Mouse (Mus musculus): Measurements from ENCODE around the gene Arhgef25. TPM values are rescaled to one million over a fixed set of nuclear protein-coding genes. Genes with fewer than 3 reads are reported as not detected.

The Arhgef25 gene
- total RNA-seq, 2 experiments from 2014 or later = 8.9 to 10.1 TPM

DNA sequence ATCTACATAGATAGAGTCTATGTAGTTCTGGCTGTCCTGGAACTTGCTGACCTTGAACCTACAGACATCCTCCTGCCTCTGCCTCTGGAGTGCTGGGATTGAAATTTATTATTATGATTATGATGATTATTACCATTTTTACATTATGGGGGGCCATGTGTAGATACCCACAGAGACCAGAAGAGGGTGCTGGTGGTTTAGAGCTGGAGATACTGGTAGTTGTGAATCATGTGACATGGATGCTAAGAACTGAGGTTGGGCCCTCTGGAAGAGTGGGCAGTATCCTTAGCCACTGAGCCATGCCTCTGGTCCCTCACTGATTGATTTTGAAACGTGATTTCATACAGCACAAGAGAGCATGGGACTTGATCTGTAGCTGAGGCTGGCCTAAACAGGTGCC is 3.4 kb downstream of the Arhgef25 start:
- no peak for DNase-seq

DNA sequence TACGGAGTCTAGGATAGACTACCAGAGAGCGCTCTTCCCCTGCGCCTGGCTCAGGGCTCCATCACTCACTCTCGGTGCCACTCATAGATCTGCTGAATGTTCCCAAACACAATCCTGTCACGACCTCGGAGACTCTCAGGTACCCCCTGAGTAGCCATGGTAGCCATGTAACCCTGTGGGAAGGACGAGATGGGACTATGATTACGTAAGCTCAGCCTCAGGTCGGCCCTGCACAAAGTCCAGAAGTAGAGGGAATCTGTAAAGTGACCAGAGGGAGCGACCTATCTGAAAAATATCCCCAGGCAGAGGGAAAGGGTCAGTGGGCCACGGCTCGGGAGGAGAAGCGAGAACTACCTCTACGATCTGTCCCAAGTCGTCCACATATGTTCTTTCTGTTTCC is 4.4 kb downstream of the Arhgef25 start:
- DNase-seq = no peak

DNA sequence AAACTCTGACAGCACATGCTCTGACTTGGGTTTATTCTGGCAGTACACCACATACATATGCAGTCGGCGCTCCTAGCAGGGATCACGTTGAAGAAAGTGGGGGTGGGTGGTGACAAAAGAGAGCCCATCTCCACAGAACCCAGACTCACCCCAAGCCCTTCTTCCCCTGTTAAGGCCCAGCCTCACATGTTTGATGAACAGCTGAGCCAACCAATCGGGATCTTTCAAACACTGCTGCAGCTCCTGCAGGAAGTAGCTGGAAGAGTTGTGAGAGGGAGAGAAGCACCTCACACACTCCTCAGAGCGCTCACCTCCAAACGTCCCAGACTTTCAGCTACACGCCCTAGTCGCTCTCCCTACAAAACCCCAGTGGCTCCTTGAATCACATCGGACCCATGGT is 4.8 kb downstream of the Arhgef25 start:
- DNase-seq = no peak

DNA sequence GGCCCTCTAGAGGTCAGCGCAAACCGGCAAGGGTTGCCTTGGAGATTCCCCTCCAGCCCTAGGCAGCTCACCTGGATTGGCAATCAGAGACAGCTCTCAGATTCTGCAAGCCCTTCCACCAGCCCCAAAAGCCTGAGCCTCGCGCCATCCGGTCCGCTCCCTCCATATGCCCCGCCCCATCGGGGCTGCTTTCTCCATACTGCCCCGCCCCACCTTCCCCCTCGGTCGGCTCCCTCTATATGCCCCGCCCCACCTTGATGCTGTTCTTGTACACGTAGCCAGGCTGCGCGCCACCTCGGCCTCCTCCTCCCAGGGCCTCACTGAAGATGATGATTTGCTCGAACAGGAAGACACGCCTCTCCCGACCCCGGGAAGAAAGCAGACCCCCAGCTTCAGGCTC is 6.1 kb downstream of the Arhgef25 start:
- DNase-seq = no peak

DNA sequence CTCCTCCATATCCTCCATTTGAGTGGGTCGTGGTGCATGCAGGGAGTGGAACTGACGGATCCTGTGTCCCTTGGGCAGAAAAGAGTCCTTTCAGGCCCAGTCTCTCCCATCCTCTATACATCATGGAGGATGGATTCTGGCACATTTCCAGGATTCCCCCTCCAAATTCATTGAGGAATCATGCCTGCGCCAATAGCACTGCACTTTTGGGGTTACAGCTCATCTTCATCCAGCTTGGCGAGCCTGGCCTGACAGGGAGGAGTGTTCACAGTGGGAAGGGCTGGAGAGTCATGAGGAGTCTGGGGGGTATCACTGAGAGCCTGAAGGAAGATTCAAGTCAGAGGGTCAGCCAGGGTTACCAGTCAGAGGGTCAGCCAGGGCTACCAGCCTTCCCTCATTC is 7.3 kb downstream of the Arhgef25 start:
- no peak for DNase-seq

DNA sequence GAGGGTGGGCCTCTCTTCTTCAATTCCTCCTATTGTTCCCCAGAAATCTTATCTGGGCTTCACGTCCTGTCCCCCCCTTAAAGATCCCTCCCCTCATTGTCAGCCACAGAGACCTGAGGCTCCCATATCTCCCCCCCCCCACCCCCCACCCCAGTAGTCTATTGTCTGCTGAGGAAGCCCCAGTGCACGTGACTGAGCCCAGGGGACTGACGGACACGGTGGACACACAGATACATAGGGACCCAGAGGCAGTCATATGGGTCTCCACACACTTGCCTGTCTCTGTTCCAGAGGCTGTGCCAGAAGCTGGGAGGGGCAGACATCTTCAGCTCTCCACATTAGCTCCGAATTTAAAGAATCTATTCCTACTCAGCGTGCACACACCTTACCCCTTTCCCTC is 8.3 kb downstream of the Arhgef25 start:
- DNase-seq = peak in 1 of 2 experiments; percentile 72

DNA sequence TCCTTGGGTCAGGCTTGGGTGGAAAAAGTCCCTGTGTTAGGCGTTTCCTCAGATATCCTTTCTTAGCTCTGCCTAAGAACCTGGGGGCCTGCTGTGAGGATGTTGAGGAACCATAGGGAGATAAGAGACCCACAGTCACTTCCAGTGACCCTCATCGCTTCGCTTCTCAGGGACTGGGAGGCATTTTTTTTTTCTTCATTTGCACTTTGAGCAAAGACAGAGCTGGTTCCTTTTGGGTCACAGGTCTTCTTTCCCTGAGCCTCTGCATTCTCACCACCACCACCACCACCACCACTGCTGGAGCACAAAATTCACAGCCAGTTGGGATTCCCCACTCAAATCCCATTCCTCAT is 9.2 kb downstream of the Arhgef25 start:
- DNase-seq = no peak

DNA sequence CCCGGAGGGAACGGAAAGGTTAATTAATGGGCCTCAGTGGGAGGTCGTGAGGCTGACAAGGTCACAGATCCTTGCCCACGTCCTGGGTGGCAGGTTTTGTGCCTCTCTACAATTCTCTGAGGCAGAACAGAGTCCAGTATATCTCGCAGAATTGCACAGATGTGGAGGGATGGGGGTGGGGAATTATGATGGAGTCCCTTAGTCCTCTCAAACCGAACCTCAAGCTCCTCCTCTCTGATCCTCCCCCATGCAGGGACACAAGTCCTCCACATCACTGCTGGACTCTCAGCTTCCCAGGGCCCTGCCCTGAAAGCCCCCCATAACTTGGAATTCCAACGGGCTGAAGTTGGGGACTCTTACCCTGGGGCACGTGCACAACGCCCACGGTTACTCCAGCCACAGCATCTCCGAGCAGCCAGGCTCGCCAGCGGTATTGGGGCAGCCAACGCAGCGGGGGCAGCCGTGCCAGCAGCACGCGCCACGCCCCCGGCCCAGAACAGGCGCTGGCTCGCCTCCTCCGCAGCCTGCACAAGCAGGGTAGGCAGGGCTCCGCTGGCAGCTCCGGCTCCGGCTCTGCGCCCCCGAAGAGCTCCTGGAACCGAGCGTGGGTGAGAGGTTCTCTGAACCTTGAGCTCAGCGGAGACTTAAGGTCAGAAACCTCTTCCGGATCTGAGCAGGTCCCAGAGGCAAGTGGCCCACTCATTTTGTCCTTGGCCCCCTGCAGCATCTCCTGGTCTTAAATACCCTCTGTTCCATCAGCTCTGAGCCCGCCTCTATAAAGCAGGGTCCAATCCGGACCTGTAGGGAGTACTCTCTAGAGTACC is 9.8 kb downstream of the Arhgef25 start, which contains the start of gene Slc26a10:
Slc26a10 (minus strand) TSS at position 775 of the 824 bp plus-strand sequence.
- DNase-seq = peak in 1 of 2 experiments; percentile 63

DNA sequence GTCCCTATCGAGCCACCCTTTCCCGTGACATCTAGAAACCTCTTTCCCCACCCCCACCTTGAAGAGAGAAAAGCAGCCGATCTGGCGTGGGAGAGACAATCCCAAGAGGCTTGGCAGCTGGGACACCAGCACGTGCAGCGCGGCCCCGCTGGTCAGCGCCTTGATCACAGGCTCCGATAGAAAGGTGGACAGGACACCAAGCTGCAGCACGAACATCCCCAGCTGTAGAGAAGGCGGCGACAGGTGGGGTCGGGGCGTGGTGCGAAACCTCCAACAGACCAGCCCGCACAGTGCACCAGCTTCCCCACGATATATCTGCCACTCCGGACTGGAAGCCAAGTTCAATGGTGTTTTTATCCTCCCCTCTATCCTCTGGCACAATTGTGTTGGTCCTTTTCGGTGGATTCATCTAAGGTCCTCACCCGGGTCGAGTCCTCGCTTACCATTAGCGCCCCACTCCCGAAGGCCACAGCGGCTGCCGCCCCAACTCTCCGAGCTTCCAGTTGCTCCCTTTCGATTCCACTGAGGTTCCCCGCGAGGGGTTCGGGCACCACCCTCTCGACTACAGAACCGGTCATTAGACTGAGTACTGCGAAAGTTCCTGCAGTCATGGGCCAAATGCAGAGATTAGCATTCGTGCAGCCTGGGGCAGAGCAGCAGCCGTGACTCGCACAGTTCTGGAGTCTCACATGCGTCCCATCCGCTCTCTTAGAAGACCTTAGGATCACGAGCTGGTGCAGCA is 11.4 kb downstream of the Arhgef25 start:
- no peak for DNase-seq

DNA sequence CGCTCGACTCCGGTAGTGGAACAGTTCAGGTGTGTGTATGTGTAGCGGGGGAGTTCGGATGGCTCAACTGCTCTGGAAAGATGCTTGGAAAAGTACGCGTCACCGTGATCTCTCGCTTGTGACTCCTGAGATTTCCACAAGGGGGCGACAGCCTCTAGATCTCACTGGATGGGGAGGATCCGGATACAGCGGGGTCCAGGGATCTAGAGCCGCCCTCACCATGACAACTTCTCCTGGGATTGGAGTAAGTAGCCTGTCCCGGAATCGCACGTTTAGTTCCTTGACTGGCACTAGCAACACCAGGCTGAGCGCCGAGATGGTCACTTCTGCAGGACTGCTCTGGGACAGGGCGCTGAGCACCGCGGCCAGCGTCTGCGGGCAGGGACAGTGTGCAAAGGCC is 12.2 kb downstream of the Arhgef25 start:
- DNase-seq = peak; percentile 75 to 89

DNA sequence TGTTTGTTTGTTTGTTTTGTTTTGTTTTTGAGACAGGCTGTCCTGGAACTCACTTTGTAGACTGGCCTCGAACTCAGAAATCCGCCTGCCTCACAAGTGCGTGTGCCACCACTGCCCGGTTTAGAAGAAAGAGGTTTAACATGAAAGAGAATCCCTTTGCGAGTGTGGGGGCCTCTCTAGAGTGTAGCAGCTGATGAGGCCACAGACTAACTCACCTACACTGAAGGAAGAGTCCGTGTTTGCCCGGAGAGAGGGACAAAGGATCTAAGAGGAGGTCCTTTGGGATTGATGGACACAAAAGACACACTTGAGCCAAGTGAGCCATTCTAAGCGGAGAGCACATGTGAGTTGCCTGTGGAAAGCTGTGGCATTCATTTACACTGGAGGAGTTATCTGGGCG is 12.6 kb downstream of the Arhgef25 start:
- no peak for DNase-seq

DNA sequence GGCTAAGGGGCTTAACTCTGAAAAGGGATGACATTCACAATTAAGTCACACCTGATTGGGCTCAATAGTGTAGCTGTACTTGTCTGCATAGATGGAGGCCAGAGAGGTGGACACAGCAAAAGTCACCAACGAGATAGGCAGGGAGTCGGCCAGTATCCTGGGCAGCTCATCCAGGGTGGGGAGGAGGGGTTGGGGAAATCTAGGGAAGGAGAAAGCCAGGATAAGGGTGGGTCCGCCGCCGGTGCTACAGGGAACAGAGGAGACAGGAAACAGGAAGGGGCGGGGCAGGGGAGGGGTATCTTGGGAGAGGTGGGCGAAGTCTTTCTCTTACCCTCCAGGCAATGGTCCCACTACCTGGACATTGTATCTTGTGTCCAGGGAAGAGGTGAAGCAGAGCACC is 13.1 kb downstream of the Arhgef25 start:
- DNase-seq = no peak

DNA sequence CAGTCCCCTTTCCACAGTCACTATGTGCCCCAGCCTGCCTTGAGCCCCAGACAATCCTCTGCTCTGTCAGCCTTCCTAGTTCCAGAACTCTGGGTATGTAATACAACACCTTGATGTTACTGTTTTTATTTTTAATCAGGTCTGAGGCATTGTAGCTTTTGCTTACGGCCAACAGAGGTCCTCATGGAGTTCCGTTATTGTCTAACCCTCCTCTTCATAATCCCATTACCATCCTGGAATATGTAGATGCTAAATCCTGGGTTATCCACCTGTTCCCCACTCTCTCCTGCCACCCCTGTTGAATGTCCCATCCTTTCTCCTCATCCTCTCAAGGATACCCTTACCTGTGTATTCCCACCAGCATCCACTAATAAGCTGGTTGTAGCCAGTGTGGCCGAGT is 13.7 kb downstream of the Arhgef25 start:
- no peak for DNase-seq

DNA sequence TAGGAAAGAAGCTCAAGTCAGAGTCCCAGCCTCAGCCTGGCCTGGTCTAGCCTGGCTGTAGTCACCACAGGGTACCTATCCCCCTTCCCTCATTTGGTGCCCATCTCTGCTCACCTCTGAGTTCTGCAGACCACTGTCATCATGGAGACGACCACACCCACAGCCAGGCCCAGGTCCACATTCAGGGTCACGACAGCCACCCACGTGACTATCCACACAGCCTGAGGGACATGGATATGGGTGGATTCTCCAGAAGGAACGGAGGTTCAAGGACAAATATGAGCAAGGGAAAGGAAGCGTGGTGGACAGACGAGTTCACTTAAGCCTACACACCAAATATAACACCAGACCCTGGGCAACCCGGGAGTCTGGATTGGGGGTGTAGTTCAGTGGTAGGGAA is 15.7 kb downstream of the Arhgef25 start:
- DNase-seq = no peak

DNA sequence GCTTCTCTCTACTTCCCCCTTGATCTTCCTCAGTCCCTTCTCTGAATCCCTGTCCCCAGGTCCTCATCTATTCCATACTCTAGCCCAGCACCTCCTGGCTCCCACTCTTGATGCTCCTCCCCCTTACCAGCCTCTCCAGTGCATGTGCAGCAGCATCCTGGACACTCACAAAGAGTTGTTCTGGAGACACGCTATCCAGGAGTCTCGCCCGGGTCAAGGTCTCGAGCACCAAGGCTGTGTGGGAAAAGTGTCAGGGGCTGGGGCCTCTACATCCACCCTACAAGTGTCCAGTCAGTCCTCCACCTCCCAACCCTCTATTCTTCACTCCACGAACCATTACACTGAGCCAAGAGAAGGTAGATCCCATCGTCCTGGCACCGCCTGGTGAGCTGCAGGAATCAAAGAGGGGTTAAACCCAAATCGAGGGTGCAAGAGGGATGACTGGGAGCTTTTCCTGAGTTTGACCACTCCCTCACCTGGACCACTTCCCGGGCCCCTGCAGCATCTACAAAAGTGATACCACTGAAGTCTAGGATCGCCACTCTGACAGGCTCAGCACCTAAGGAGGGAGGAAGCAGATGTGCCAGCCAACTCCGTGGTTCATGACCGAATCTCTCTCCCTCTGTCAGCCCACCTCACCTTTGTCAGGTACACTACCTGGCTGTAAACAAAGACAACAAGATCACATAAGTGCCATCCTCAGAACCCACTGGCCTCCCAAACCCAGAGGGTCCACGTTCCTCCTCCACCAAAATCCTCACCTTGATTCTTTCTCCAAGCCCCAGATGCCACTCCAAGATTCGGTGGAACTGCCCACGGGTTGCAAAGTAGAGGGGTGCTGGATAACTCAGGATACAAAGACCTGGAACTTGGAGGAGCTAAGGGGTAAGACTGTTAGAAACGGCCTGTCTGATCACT is 16.5 kb downstream of the Arhgef25 start:
- no peak for DNase-seq

DNA sequence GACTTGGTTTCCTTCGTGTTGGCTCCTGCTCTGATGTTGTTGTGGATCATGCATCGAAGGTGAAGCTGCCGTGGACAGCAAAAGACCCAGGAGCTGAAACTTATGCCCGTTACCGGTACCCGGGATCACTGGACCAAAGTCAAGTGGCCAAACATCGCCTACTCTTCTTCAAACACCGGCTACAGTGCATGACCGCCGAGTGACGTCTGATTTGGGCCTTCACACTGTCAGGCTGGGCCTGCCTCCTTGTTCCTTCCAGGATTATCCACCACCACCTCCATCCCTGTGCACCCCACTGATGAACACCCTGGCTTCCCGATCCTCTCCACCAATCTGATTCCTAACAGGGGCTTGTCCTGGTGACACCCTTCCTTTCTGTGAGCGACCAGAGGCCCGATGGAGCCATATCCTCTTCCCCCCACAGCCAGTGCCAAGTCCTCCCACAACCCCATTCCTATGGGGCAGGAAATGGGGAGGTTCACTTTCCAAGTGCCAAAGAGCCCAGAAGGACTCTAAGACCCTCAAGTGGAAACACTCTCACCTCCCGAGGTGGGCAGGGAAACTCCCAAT is 18.2 kb downstream of the Arhgef25 start:
- no peak for DNase-seq

DNA sequence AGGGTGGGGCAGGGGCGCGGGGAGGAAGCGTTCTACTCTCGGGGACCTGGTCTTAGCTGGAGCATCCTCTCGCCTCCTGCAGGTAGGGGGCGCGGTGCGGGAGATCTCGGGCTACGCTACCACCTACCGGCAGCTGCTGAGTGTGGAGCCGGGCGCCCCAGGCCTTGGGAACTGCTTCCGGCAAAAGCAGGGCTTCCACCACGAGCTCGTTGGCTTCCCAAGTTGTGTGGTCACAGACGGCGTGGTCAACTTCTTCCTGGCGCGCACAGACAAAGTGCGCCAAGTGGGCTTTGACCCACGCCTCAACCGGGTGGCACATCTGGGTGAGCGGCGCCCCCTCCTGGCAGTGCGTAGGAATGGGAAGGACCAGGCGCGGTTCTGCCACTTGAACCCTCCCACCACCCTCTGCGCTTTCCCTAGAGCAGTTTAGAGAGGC is 19.0 kb downstream of the Arhgef25 start:
- peak; percentile 73 to 82 for DNase-seq

DNA sequence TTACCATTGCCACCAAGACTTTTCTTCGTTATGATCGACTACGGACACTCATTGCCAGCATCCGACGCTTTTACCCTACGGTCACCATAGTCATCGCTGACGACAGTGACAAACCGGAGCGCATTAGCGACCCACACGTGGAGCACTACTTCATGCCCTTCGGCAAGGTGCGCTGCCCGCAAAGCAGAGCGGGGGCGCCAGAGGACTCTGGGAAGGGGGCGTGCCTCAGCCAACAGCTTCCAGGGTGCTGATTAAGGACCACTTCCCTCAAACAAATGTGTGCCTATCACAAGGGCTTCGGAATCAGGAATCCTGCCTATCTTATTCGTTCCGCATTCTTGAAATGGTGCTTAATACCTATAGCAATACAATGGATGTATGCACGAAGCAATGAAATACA is 19.9 kb downstream of the Arhgef25 start:
- DNase-seq = peak in 1 of 2 experiments; percentile 32

DNA sequence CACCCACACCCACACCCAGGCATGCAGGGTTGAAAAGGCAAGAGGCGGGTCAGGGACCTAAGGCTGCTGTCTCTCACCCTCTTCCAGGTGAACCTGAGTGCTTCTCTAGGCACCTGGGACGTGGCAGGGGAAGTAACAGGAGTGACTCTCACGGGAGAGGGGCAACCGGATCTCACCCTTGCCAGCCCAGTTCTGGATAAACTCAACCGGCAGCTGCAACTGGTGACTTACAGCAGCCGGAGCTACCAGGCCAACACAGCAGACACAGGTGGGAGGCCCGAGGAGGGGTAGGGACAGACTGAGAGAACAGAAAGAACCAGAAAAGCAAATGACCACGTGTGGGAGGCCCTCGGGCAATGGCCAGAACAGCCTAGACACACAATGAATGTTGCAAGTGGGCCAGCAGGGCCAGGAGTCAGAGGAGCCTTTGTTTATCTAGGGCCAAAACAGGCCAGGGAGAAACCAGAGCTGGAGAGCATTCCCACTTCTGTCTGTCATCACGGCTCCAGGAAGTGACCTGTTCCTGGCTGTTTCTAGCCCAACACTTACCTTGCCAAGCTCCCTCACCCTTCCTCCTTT is 22.2 kb downstream of the Arhgef25 start:
- DNase-seq = peak in 1 of 2 experiments; percentile 10

DNA sequence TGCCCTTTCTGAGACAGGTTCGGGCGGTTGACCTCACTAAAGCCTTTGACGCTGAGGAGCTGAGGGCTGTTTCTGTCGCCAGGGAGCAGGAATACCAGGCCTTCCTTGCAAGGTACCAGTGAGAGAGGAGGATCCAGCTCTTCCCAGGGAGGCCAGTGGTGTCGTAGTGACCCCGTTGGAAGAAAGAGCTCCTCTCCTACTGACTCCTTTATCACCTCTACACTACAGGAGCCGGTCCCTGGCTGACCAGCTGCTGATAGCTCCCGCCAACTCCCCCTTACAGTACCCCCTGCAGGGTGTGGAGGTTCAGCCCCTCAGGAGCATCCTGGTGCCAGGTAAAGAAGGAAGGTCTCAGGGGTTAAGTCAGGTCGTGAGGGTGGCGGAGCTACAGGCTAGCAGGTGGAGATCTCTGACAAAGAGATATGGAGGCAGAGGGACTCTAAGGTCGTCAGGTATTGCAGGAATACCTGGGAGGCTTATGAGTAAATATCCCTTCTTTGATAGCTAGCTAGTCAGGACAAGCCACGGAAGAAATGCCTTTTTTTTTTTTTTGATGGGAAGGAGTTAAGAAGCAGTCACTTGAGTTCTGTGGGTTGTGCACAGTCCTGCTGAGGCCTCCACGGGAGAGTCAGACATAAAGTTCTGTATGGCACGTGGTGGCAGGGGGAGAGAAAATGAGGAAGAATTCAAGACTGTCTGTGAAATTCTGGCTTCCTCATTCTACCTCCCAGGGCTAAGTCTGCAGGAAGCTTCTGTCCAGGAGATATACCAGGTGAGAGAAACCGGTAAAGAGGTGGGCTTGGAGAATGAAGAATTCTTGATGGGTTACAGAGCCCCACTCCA is 22.9 kb downstream of the Arhgef25 start:
- DNase-seq = no peak

DNA sequence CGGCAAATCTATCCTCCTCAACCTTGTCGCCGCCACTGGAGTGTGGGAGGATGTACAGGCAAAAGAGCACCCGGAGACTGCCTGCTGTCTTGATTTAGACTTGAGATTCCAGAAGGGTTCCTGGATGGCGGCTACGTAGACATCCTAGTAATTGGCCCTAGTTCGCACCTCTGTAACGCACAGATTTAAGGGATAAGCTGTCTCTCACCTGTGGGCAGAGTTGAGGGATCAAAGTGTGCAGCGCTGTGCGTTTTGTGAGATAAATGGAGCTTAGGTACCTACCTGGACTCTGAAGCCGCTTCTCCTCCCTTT is 23.5 kb downstream of the Arhgef25 start:
- no peak for DNase-seq
